Mouse (Mus musculus) c-Kit-positive CD71-positive TER-119-positive erythroid progenitor cells, embryonic 14.5 days (primary cell): ENCODE results near the gene Ticrr.

ENCODE experiments used
- DNase-seq: peaks from one replicate; pipeline ENCODE4 v3.0.0-alpha.2; 2013; ENCODE audit warnings: low spot score

Ticrr gene

GRCm38 (mm10) chr7:79680231-79680630, 20.2 kb downstream of the Ticrr start:
- DNase-seq, result no peak

- no peak for DNase-seq
Measured at GRCm38 (mm10) chr7:79696495-79696894, 36.5 kb downstream of the Ticrr start.

- no peak for DNase-seq
Measured at GRCm38 (mm10) chr7:79702755-79703154, 42.8 kb downstream of the Ticrr start.

GRCm38 (mm10) chr7:79705210-79705609, 45.2 kb downstream of the Ticrr start:
- DNase-seq, result no peak

GRCm38 (mm10) chr7:79710130-79710607, 50.2 kb downstream of the Ticrr start:
- DNase-seq, result no peak

GRCm38 (mm10) chr7:79710831-79711230, 50.8 kb downstream of the Ticrr start:
- no peak for DNase-seq

GRCm38 (mm10) chr7:79715187-79715981, 55.4 kb downstream of the Ticrr start, which contains the start of gene Kif7:
Gene Kif7, minus strand, starts transcription at chr7:79715720.
- DNase-seq, result peak; percentile 59

GRCm38 (mm10) chr7:79721386-79721977, 61.5 kb downstream of the Ticrr start:
- DNase-seq, result no peak

GRCm38 (mm10) chr7:79727091-79727490, 67.1 kb downstream of the Ticrr start:
- peak; percentile 48 for DNase-seq

GRCm38 (mm10) chr7:79728219-79728618, 68.2 kb downstream of the Ticrr start:
- peak; percentile 66 for DNase-seq

- no peak for DNase-seq
Measured at GRCm38 (mm10) chr7:79729169-79729568, 69.2 kb downstream of the Ticrr start.

GRCm38 (mm10) chr7:79729743-79730370, 69.9 kb downstream of the Ticrr start:
- DNase-seq, result no peak

- no peak for DNase-seq
Measured at GRCm38 (mm10) chr7:79731438-79731837, 71.4 kb downstream of the Ticrr start.

GRCm38 (mm10) chr7:79732622-79733021, 72.6 kb downstream of the Ticrr start, which contains the start of gene Plin1:
Gene Plin1, minus strand, starts transcription at chr7:79732903.
- no peak for DNase-seq

GRCm38 (mm10) chr7:79734563-79734962, 74.6 kb downstream of the Ticrr start:
- no peak for DNase-seq

- DNase-seq, result no peak
Measured at GRCm38 (mm10) chr7:79736511-79736910, 76.5 kb downstream of the Ticrr start.

- DNase-seq, result no peak
Measured at GRCm38 (mm10) chr7:79738913-79739312, 78.9 kb downstream of the Ticrr start.

GRCm38 (mm10) chr7:79740279-79740678, 80.3 kb downstream of the Ticrr start:
- DNase-seq, result no peak

- no peak for DNase-seq
Measured at GRCm38 (mm10) chr7:79742277-79742658, 82.3 kb downstream of the Ticrr start.

GRCm38 (mm10) chr7:79742659-79743536, 82.9 kb downstream of the Ticrr start, which contains the start of the genes Pex11a and Wdr93:
Gene Pex11a, minus strand, starts transcription at chr7:79743131.
Gene Wdr93, plus strand, starts transcription at chr7:79743163.
- peak; percentile 57 for DNase-seq

- DNase-seq, result no peak
Measured at GRCm38 (mm10) chr7:79744051-79744450, 84.1 kb downstream of the Ticrr start.

GRCm38 (mm10) chr7:79744585-79744984, 84.6 kb downstream of the Ticrr start:
- no peak for DNase-seq
